ENCODE assay signal across 26 mouse cellular contexts in genomic region chr14:18364321-18364720, GRCm38 (mm10).
"Had no signal": no experiment of that assay in that cellular context is flagged by ENCODE, and none has a peak within 500 bp of the region (broad histone marks: within the 10 kb centered on the region; RNA-seq: fewer than 3 reads in every experiment).

No protein-coding gene starts in this region.

- H3K36me3 ChIP-seq: heart, embryonic 10.5 days; heart, embryonic 12.5 days; hindbrain, embryonic 10.5 days; hindbrain, embryonic 12.5 days; limb, embryonic 10.5 days; limb, embryonic 12.5 days; liver, embryonic 13.5 days; liver, embryonic 15.5 days had no signal

- DNase-seq: gastrocnemius, adult 2 months; gastrocnemius, postnatal 10 days; gastrocnemius, postnatal 25 days; heart, adult 18-20 months; heart, postnatal 10 days; heart, postnatal 4 days; kidney, adult 18-20 months; kidney, adult 8-10 months; kidney, postnatal 10 days; kidney, postnatal 36 days; layer of hippocampus, adult 9-11 months; layer of hippocampus, postnatal 36 days; liver; liver, embryonic 13.5 days had no signal

- H3K4me1 ChIP-seq: hindbrain, embryonic 12.5 days; limb, embryonic 12.5 days; liver, embryonic 13.5 days had no signal

- H3K27me3 ChIP-seq: heart, embryonic 12.5 days; hindbrain, embryonic 12.5 days; limb, embryonic 12.5 days; liver, embryonic 13.5 days; liver, embryonic 15.5 days had no signal

- ATAC-seq: hindbrain, embryonic 16.5 days; inflammation-experienced regulatory T-cells, adult 6 months had no signal

- H3K9me3 ChIP-seq: heart, embryonic 10.5 days; heart, embryonic 12.5 days; hindbrain, embryonic 10.5 days; hindbrain, embryonic 12.5 days; limb, embryonic 10.5 days; limb, embryonic 12.5 days; liver, embryonic 13.5 days; liver, embryonic 15.5 days had no signal

- H3K4me2 ChIP-seq: heart, embryonic 12.5 days; hindbrain, embryonic 12.5 days; hindbrain, embryonic 14.5 days; limb, embryonic 12.5 days; liver, embryonic 11.5 days; liver, embryonic 13.5 days; liver, embryonic 15.5 days had no signal

- H3K4me3 ChIP-seq: gastrocnemius, adult 2 months; heart, embryonic 10.5 days; heart, embryonic 12.5 days; hindbrain, embryonic 10.5 days; hindbrain, embryonic 12.5 days; layer of hippocampus, adult 2 months; limb, embryonic 10.5 days; limb, embryonic 12.5 days; liver, embryonic 13.5 days; liver, embryonic 15.5 days had no signal

- H3K27ac ChIP-seq: gastrocnemius, adult 2 months; heart, embryonic 10.5 days; hindbrain, embryonic 10.5 days; hindbrain, embryonic 12.5 days; hindbrain, embryonic 14.5 days; layer of hippocampus, adult 2 months; limb, embryonic 10.5 days; limb, embryonic 12.5 days; liver, embryonic 13.5 days; liver, embryonic 15.5 days had no signal

- H3K9ac ChIP-seq: heart, embryonic 12.5 days; hindbrain, embryonic 12.5 days; hindbrain, embryonic 14.5 days; limb, embryonic 12.5 days; liver, embryonic 13.5 days; liver, embryonic 15.5 days had no signal
